Mouse (Mus musculus): ENCODE data around the gene Sp6.

- TF ChIP-seq CTCF (IDR thresholded peaks at IDR 0.05; ENCODE audit: borderline replicate concordance, insufficient read depth, low read depth, low read length): no peak
- no peak for TF ChIP-seq POLR2A (IDR thresholded peaks at IDR 0.05; ENCODE audit: borderline replicate concordance, insufficient read depth, low read length)
Measured at GRCm38 (mm10) chr11:96966914-96967543, 46.2 kb upstream of the Sp6 start.

Measured in cerebellum, adult 2 months (tissue).